Mouse (Mus musculus) lung, embryonic 16.5 days (tissue): ENCODE data around the gene Cd5. TPM values are rescaled to one million over a fixed set of nuclear protein-coding genes. Genes with fewer than 3 reads are reported as not detected.
A peak's percentile ranks its signal among the peaks of the same experiment; 100 is the strongest.

ENCODE experiments used
- ATAC-seq: fragments of 200-750 bp; cut with Nextera tagmentation; 2 replicates; pipeline ENCODE4 v1.8.0; 2017; ENCODE audit warnings: low read depth, mild to moderate bottlenecking, moderate library complexity
- H3K27ac ChIP-seq: fragments of 300-500 bp; sonication (generic); 2 replicates; pipeline ENCODE4 v1.5.1; 2014; ENCODE audit warnings: mild to moderate bottlenecking, control low read depth, low read length
- H3K27me3 ChIP-seq: fragments of 300-500 bp; sonication (generic); 2 replicates; pipeline ENCODE4 v1.6.1; 2014; ENCODE audit warnings: low read depth, low read length, mixed read lengths; ENCODE audit not compliant: control insufficient read depth, insufficient read depth
- H3K36me3 ChIP-seq: fragments of 300-500 bp; sonication (generic); 2 replicates; pipeline ENCODE4 v1.6.1; 2014; ENCODE audit warnings: low read length; ENCODE audit not compliant: control insufficient read depth, insufficient read depth
- H3K4me1 ChIP-seq: fragments of 300-500 bp; sonication (generic); replicated peaks from 2 replicates; pipeline ENCODE4 v1.6.1; 2014; ENCODE audit warnings: low read length, mixed read lengths; ENCODE audit not compliant: control insufficient read depth, insufficient read depth
- H3K4me2 ChIP-seq: fragments of 300-500 bp; sonication (generic); 2 replicates; pipeline ENCODE4 v1.6.1; 2014; ENCODE audit warnings: low read depth, low read length, control low read depth
- H3K4me3 ChIP-seq: fragments of 300-500 bp; sonication (generic); 2 replicates; pipeline ENCODE4 v1.5.1; 2014; ENCODE audit warnings: mild to moderate bottlenecking, low read length, control low read depth
- H3K9ac ChIP-seq: fragments of 300-500 bp; sonication (generic); 2 replicates; pipeline ENCODE4 v1.6.1; 2014; ENCODE audit warnings: low read length, control low read depth
- H3K9me3 ChIP-seq: fragments of 300-500 bp; sonication (generic); 2 replicates; pipeline ENCODE4 v1.6.1; 2016; ENCODE audit warnings: low read length; ENCODE audit not compliant: control insufficient read depth
- WGBS: fragments of 180-500 bp; shearing (Covaris S2); extraction: QIAGEN DNeasy Blood & Tissue Kit; methylation state at CpG from one replicate; pipeline ENCODE4 v1.1.7; 2014; 5-methylcytosine and 5-hydroxymethylcytosine counted together
- polyA plus RNA-seq: library from polyadenylated mRNA; unstranded; fragments of >200 nt; fragmentation: Nextera tagmentation; extraction: Ambion mirVana; gene quantifications from 2 replicates; pipeline ENCODE4 v1.2.1, GENCODE M21; 2015

Cd5 gene
- polyA plus RNA-seq, 1 experiment from 2014 or later: 0.87 TPM

DNA sequence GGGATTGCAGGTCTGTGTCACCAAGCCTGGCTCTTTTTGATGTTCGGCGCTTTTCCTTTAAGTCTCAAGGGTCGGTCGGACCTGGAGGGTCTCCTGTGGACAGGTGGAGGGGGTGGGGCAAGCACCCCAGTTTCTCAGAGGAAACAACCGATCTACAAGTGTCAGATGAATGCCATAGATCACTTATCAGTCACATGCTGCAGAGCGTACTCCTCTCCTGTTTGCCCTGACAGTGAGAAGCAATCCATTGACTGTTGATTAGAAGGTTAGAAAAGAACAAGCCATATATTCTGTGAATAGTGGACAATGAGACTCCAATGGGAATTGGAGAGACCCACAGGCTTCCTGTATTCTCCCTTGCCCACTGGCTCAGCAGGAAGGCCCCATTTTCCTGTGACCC lies 11.4 kb upstream of the Cd5 start:
- H3K27ac ChIP-seq: no peak overlapping the region
- no peaks in the 10 kb centered on the region for H3K27me3 ChIP-seq
- H3K9me3 ChIP-seq: no peaks in the 10 kb centered on the region
- H3K36me3 ChIP-seq: no peaks in the 10 kb centered on the region
- no peaks in the 10 kb centered on the region for H3K4me1 ChIP-seq
- no peak for ATAC-seq
- H3K4me2 ChIP-seq: no peak overlapping the region
- WGBS: 75% methylated on average over 6 of the region's 6 CpGs
- no peak overlapping the region for H3K4me3 ChIP-seq
- H3K9ac ChIP-seq: no peak overlapping the region

DNA sequence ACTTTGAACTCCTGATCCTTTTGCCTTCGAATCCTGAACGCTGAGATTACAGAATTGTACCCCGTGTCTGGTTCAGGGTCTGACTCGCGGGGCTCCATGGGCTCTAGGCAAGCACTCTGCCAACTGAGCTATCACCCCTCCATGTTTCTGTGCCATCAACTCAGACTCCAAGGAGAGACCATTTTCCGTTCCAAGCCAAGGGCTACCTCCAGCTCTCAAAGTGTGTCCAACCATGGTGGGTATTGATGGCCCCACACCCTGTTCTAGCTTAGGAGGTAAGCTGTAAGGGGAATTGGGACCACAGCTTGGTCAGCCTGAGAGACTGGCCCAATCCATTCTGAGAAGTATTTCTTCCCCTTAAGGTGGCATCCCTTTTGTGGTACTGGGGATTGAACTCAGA lies 10.5 kb upstream of the Cd5 start:
- Histone ChIP-seq H3K36me3 (no peaks in the 10 kb centered on the region), H3K9ac (no peak overlapping the region), H3K27me3 (no peaks in the 10 kb centered on the region), H3K4me3 (no peak overlapping the region), H3K4me1 (no peaks in the 10 kb centered on the region), H3K27ac (no peak overlapping the region), H3K9me3 (no peaks in the 10 kb centered on the region), H3K4me2 (no peak overlapping the region)
- WGBS: 86% methylated on average over 6 of the region's 6 CpGs
- no peak for ATAC-seq

DNA sequence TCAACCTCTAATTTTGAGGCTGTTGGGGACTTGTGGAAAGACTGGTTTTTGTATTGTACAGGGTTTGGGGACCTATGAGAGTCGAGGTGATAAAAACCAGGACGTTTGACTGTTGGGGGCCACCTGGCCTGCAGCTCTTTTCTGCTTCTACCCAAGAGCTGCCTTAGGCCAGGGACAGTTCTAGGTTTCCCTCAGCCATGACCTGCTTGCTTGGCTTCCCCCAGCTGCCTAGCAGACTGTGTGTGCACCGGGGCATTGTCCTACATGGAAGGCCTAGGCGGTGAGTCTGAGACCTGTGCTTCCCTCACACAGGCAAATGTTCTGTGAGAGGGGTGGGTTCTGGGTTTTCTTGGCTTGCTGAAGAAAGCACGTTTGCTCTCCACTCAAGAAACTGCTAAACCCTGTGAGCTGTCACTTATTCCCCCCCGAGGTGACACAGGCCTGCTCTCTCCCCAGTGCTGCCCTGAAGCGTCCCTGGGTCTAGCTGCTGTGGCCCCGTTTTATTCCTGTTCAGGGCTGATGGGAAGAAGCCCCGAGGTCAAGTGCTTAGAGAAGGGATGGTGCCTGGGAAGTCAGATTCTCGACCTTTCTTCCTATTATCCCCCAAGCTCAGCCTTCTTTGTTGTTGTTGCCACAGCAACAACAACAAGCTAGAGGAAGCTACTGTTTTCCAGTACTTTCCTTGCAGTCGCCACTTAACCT lies 9.8 kb upstream of the Cd5 start:
- no peak for ATAC-seq
- Histone ChIP-seq H3K27me3 (no peaks in the 10 kb centered on the region), H3K4me3 (no peak overlapping the region), H3K9ac (no peak overlapping the region), H3K9me3 (no peaks in the 10 kb centered on the region), H3K4me1 (no peaks in the 10 kb centered on the region), H3K36me3 (no peaks in the 10 kb centered on the region), H3K27ac (no peak overlapping the region), H3K4me2 (no peak overlapping the region)
- 64% methylated on average over 11 of the region's 11 CpGs for WGBS

DNA sequence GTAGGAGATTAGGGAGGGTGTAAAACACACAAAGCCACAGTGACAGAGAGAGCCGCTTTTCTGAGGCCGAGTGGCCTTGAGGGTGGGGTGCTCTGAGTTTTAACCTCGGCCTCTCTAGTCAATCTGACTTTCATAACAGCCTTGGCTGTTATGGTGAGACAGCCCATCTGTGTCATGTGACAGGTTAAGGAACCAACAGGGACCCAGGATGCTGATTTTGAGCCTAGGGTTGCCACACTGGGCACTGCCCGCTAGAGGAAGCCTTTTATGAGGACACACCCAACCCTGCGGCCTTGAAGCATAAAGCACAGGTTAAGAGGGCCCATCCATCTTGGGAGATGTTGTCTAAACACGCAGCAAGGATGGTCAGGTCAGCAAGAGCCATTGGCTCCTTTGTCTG lies 8.9 kb upstream of the Cd5 start:
- Histone ChIP-seq H3K4me3 (no peak overlapping the region), H3K36me3 (no peaks in the 10 kb centered on the region), H3K27me3 (no peaks in the 10 kb centered on the region), H3K4me1 (no peaks in the 10 kb centered on the region), H3K9me3 (no peaks in the 10 kb centered on the region), H3K9ac (no peak overlapping the region), H3K27ac (no peak overlapping the region), H3K4me2 (no peak overlapping the region)
- 69% methylated on average over 6 of the region's 6 CpGs for WGBS
- no peak for ATAC-seq

DNA sequence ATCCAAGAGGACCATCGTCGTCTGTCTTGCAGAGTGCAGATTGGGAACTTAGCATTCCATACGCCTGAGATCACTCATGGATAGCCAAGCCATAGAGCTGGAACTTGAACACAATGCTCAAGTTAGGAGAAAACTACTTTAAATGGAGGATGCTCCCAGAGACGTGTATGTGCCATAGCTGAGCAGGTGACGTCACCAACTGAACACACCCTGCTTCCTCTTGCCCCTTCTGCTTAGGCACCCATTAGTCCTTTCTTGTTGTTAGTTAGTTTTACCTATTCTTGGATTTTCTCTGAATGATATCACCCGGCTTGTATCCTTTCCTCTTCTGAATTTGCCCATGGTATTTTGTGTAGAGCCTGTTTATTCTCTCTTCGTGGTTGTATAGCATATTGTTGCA lies 8.4 kb upstream of the Cd5 start:
- H3K27me3 ChIP-seq: no peaks in the 10 kb centered on the region
- H3K4me1 ChIP-seq: no peaks in the 10 kb centered on the region
- no peak overlapping the region for H3K27ac ChIP-seq
- H3K4me3 ChIP-seq: no peak overlapping the region
- H3K9ac ChIP-seq: no peak overlapping the region
- no peaks in the 10 kb centered on the region for H3K9me3 ChIP-seq
- 66% methylated on average over 7 of the region's 7 CpGs for WGBS
- no peaks in the 10 kb centered on the region for H3K36me3 ChIP-seq
- no peak overlapping the region for H3K4me2 ChIP-seq
- no peak for ATAC-seq

DNA sequence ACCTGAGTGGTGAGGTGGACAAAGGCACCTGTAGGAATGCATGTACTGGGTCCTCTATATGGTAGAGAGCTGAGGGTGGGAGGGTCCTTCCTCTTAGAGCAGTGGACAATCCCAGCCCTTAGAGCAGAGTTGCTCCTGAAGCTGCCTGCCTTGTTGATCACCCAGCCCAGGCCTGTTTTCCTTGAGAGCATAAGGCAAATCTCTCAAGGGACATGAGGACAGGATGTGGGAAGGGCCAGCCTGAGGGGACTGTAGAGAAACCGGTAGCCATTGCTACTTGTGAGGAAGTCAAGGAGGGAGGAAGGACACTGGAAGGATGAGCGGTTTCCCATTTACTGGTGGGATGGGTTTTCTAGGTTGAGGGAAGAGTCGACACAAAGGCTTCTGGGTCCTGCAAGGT lies 3.8 kb upstream of the Cd5 start:
- Histone ChIP-seq H3K27me3 (no peaks in the 10 kb centered on the region), H3K9ac (no peak overlapping the region), H3K4me3 (no peak overlapping the region), H3K9me3 (no peaks in the 10 kb centered on the region), H3K36me3 (no peaks in the 10 kb centered on the region), H3K27ac (no peak overlapping the region), H3K4me1 (peaks cover 6% of the 10 kb centered on the region), H3K4me2 (no peak overlapping the region)
- 66% methylated on average over 3 of the region's 3 CpGs for WGBS
- ATAC-seq: no peak

DNA sequence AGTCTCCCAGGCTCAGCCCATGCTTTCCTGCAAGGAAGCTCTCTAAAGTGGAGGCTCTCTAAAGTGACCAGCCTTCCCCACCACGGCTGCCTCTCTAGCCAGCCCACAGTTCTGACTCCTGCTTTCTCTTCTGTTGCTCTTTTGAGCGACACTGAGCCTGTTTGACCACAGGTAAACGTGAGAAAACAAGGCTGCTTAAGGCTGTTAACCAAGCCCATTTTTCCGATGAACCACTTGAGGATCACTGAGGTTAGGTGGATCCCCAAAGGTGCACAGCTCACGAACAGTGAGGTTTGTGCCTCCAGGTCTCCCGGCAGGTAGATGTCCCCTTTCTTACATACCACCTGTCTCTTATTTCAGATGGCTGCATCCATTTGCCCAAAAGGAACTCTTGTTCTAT lies 3.3 kb upstream of the Cd5 start:
- Histone ChIP-seq H3K4me1 (peaks cover 6% of the 10 kb centered on the region), H3K27me3 (no peaks in the 10 kb centered on the region), H3K36me3 (no peaks in the 10 kb centered on the region), H3K4me3 (no peak overlapping the region), H3K4me2 (no peak overlapping the region), H3K9me3 (no peaks in the 10 kb centered on the region), H3K9ac (no peak overlapping the region), H3K27ac (no peak overlapping the region)
- ATAC-seq: no peak
- WGBS: 69% methylated on average over 6 of the region's 6 CpGs

DNA sequence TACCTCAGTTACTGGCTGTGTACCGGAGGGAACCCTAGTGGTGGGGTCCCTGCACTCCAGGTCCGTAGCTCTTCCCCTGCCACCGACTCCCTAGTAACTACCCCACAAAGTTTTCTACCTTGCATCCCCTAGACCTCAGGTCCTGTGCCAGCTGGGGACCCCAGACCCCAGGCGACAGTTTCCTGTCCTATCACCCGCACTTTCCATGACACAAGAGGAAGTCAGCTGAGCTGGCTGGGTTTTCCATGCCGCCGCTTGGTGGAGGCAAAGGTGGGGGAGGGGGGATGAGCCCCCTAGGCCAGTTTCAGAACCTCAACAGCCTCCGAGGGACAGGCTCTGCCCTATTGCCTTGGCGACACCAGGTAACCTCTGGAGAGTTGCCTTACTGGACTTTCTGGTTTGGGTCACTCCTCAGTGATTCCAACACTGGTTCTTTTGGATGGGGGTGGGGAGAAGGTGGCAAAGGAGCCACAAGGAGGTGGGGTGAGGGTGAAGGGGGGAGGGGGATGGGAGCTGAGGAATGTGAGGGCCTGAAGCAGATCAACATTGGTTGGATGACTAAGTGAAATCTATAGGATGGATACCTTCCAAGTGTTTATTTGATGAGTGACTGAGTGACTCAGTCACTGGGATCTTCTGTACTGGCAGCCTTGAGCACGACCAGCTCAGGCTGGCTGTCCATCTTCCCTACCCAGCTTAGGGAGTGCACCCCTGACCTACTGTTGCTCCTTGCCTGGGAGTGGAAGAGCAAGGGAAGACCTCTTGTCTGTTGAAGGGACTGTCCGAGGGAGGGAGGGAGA lies 2.0 kb upstream of the Cd5 start:
- ATAC-seq: peak; percentile 77
- no peak overlapping the region for H3K4me3 ChIP-seq
- no peaks in the 10 kb centered on the region for H3K27me3 ChIP-seq
- WGBS: 27% methylated on average over 11 of the region's 11 CpGs
- H3K4me2 ChIP-seq: 0 out of 2 replicates have a peak overlapping the region, but pooled peaks have one; percentile 9
- no peaks in the 10 kb centered on the region for H3K36me3 ChIP-seq
- no peaks in the 10 kb centered on the region for H3K9me3 ChIP-seq
- no peak overlapping the region for H3K9ac ChIP-seq
- peaks cover 6% of the 10 kb centered on the region for H3K4me1 ChIP-seq
- H3K27ac ChIP-seq: no peak overlapping the region

DNA sequence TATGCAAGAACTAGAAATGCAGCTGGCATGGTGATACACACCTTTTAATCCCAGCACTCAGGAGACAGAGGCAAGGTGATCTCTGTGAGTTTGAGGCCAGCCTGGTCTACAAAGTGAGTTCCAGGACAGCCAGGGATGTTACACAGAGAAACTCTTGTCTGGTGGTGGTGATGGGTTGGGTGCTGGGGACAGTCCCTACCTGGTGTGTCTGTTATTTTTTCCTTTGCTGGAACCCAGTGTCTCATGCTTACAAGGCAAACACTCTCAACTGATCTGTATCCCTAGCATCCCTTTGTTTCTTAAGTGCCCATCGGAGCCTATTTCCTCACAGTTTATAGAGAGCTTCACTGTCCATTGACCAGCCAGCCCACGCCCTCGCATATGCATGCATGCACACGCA lies 1.1 kb upstream of the Cd5 start:
- no peak overlapping the region for H3K27ac ChIP-seq
- peaks cover 6% of the 10 kb centered on the region for H3K4me1 ChIP-seq
- H3K36me3 ChIP-seq: no peaks in the 10 kb centered on the region
- no peak overlapping the region for H3K4me3 ChIP-seq
- ATAC-seq: no peak
- no peaks in the 10 kb centered on the region for H3K27me3 ChIP-seq
- H3K9me3 ChIP-seq: no peaks in the 10 kb centered on the region
- WGBS: 88% methylated on average over 4 of the region's 4 CpGs
- H3K4me2 ChIP-seq: no peak overlapping the region
- no peak overlapping the region for H3K9ac ChIP-seq
